Mouse (Mus musculus) myocyte (in vitro differentiated cells): ENCODE measurements at regions not wholly inside any gene's neighbourhood (a gene's known extent, or its start where the extent isn't known, plus 50 kb on each side); places are given as distances from the start of the nearest gene placed in this dataset.

Source experiments
- CEBPB ChIP-seq: IDR thresholded peaks from 2 replicates; pipeline ENCODE4 v1.6.1; 2011; ENCODE audit warnings: mild to moderate bottlenecking, moderate library complexity; ENCODE audit not compliant: poor library complexity, insufficient read depth, severe bottlenecking
- E2F4 ChIP-seq: IDR thresholded peaks from one replicate; pipeline ENCODE4 v1.6.1; 2011; ENCODE audit warnings: mild to moderate bottlenecking, control low read depth, moderate library complexity; ENCODE audit not compliant: insufficient read depth
- MAX ChIP-seq: IDR thresholded peaks from one replicate; pipeline ENCODE4 v1.6.1; 2011; ENCODE audit warnings: low read depth, mild to moderate bottlenecking, control low read depth
- MYOD1 ChIP-seq, 3 experiments: IDR thresholded peaks; one replicate each; pipeline ENCODE4 v1.6.1; 2011; ENCODE audit warnings: control low read depth in 2 of 3, low read depth in 2 of 3, mild to moderate bottlenecking in 2 of 3, moderate library complexity in 1 of 3; ENCODE audit not compliant: insufficient read length in 2 of 3, control insufficient read depth in 1 of 3
- MYOG ChIP-seq, 3 experiments: IDR thresholded peaks; one replicate each; pipeline ENCODE4 v1.6.1; 2011; ENCODE audit warnings: control low read depth in 2 of 3, low read depth in 2 of 3, mild to moderate bottlenecking in 2 of 3; ENCODE audit not compliant: insufficient read length in 2 of 3, control insufficient read depth in 1 of 3, insufficient read depth in 1 of 3
- POLR2A ChIP-seq: IDR thresholded peaks from one replicate; pipeline ENCODE4 v1.6.1; 2011; ENCODE audit warnings: low read depth, mild to moderate bottlenecking, control low read depth, moderate library complexity; ENCODE audit not compliant: insufficient read length
- REST ChIP-seq: IDR thresholded peaks from one replicate; pipeline ENCODE4 v1.6.1; 2011; ENCODE audit warnings: mild to moderate bottlenecking, control low read depth, moderate library complexity; ENCODE audit not compliant: insufficient read depth, insufficient read length
- SRF ChIP-seq: IDR thresholded peaks from one replicate; pipeline ENCODE4 v1.6.1; 2011; ENCODE audit warnings: low read depth; ENCODE audit not compliant: control insufficient read depth, insufficient read length
- TCF12 ChIP-seq: IDR thresholded peaks from one replicate; pipeline ENCODE4 v1.6.1; 2011; ENCODE audit warnings: mild to moderate bottlenecking, control low read depth; ENCODE audit not compliant: poor library complexity, insufficient read depth, severe bottlenecking
- TCF3 ChIP-seq: IDR thresholded peaks from one replicate; pipeline ENCODE4 v1.6.1; 2011; ENCODE audit warnings: low read depth, control low read depth; ENCODE audit not compliant: insufficient read length

GRCm38 (mm10) chr12:80028301-80028700, 84.5 kb downstream of the Zfp36l1 start:
- TF ChIP-seq TCF3: no peak
- TF ChIP-seq POLR2A: no peak
- TF ChIP-seq TCF12: no peak
- TF ChIP-seq MAX: no peak
- TF ChIP-seq REST: no peak
- TF ChIP-seq MYOG (IDR thresholded peaks at IDR 0.05; ENCODE audit: control insufficient read depth in 1 of 3, insufficient read depth in 1 of 3, insufficient read length in 2 of 3, low read depth in 2 of 3): no peak
- TF ChIP-seq E2F4: no peak
- TF ChIP-seq SRF: no peak
- TF ChIP-seq MYOD1 (IDR thresholded peaks at IDR 0.05; ENCODE audit: control insufficient read depth in 1 of 3, insufficient read length in 2 of 3, low read depth in 2 of 3): no peak
- TF ChIP-seq CEBPB: no peak
